ENCODE assay signal across 8 mouse cellular contexts in the genomic region with DNA sequence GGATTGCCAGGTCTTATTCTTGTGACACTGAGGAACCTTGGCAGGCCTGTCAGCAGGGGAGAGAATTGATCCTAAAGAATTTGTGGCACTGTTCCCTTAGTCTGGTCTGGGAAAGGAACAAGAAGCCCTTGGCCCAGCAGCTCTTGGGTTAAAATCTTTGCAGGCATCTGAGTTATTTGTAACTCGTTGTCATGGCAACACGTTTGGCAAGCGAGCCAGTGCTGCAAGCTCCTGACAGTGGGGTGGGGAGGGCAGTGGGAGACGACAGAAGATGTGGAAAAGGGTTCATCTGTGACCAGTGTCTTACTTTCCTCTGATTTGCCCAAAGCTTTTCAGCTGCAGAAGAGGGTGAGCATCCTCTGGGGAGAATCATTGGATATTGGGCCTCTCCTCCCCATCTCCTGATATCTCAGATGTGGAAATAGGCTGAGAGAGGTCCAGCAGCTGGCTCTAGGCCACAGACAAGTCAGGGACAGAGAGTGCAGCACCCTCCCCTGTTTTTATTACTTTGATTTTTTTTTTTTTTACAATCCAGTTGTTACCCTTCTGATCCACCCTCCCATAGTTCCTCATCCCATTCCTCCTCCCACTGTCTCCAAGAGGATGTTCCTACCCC.
A peak's percentile ranks its signal among the peaks of the same experiment; 100 is the strongest.
DNase-seq lines count a peak whose midpoint lies in the region; ATAC-seq lines count a peak whose summit lies in the region.
"Not testable (repeated sequence)": the region's sequence is repeated elsewhere in the genome, so short reads cannot be mapped to it uniquely, and the experiment has no call there.

No protein-coding gene starts in this region.

- H3K9ac ChIP-seq in hindbrain, embryonic 11.5 days (ENCODE audit: low read depth, low read length); limb, embryonic 11.5 days (ENCODE audit: low read length); midbrain, embryonic 15.5 days: not testable (repeated sequence)

- 23% methylated on average over 4 of the region's 4 CpGs for WGBS in hindbrain, embryonic 11.5 days
- 18% methylated on average over 4 of the region's 4 CpGs for WGBS in limb, embryonic 11.5 days
- 24% methylated on average over 4 of the region's 4 CpGs for WGBS in midbrain, embryonic 15.5 days

- H3K4me2 ChIP-seq in hindbrain, embryonic 11.5 days (replicated peaks; ENCODE audit: low read depth, low read length); limb, embryonic 11.5 days (ENCODE audit: low read depth, severe bottlenecking); midbrain, embryonic 15.5 days: not testable (repeated sequence)

- H3K27me3 ChIP-seq in hindbrain, embryonic 11.5 days (ENCODE audit: control insufficient read depth, insufficient read depth, low read length); limb, embryonic 11.5 days (ENCODE audit: control insufficient read depth, insufficient read depth, low read length); midbrain, embryonic 15.5 days (replicated peaks): not testable (repeated sequence)

- not testable (repeated sequence) for H3K4me3 ChIP-seq in hindbrain, embryonic 11.5 days (ENCODE audit: low read depth, low read length); limb, embryonic 11.5 days (ENCODE audit: low read depth, low read length); midbrain, embryonic 15.5 days

- not testable (repeated sequence) for H3K27ac ChIP-seq in hindbrain, embryonic 11.5 days (ENCODE audit: low read depth, low read length); limb, embryonic 11.5 days (replicated peaks; ENCODE audit: low read depth, low read length)
- peak overlapping the region; percentile 72 for H3K27ac ChIP-seq in midbrain, embryonic 15.5 days

- H3K9me3 ChIP-seq in hindbrain, embryonic 11.5 days (ENCODE audit: control insufficient read depth, low read length); limb, embryonic 11.5 days (ENCODE audit: control insufficient read depth, low read length); midbrain, embryonic 15.5 days: not testable (repeated sequence)

- not testable (repeated sequence) for H3K4me1 ChIP-seq in hindbrain, embryonic 11.5 days (replicated peaks; ENCODE audit: control insufficient read depth, insufficient read depth, low read length); limb, embryonic 11.5 days (ENCODE audit: control insufficient read depth, insufficient read depth, low read length)
- 0 out of 2 replicates have a peak, but pooled peaks cover 11% of the 10 kb centered on the region for H3K4me1 ChIP-seq in midbrain, embryonic 15.5 days

- ATAC-seq in hindbrain, embryonic 11.5 days (ENCODE audit: low FRiP score), result peak; percentile 43; the same call in 1 of the 2 replicates
- not testable (repeated sequence) for ATAC-seq in limb, embryonic 11.5 days (ENCODE audit: insufficient number of reproducible peaks, low FRiP score, low TSS enrichment, low read depth)
- peak; percentile 97 for ATAC-seq in midbrain, embryonic 15.5 days (replicated peaks)

- peak; percentile 29 for DNase-seq in NIH3T3 (ENCODE audit: low read depth)
- DNase-seq in embryo, embryonic 10.5 days (ENCODE audit: low spot score), result peak; percentile 61
- DNase-seq in frontal cortex, postnatal 10 days (ENCODE audit: low spot score in 2 of 2), result peak; percentile 52 to 75
- DNase-seq in hindbrain, embryonic 11.5 days (ENCODE audit: low spot score), result peak; percentile 41
- peak; percentile 16 for DNase-seq in layer of hippocampus, adult 9-10 months (ENCODE audit: low spot score)
- peak; percentile 20 for DNase-seq in limb, embryonic 11.5 days (ENCODE audit: low spot score)
- DNase-seq in right cerebral cortex, postnatal 10 days (ENCODE audit: low spot score in 2 of 2), result peak; percentile 85 to 90

- not testable (repeated sequence) for H3K36me3 ChIP-seq in hindbrain, embryonic 11.5 days (ENCODE audit: control insufficient read depth, insufficient read depth, low read length); limb, embryonic 11.5 days (ENCODE audit: control insufficient read depth, insufficient read depth, low read length); midbrain, embryonic 15.5 days (replicated peaks)

Comparison
In these comparisons a context has a peak if more than half of its experiments do, and no peak if none do; other contexts are left out.
1. DNase-seq: peak in every context shown above with its lines; median percentile 88 in right cerebral cortex, postnatal 10 days; 64 in frontal cortex, postnatal 10 days; 61 in embryo, embryonic 10.5 days; 41 in hindbrain, embryonic 11.5 days; 29 in NIH3T3; 20 in limb, embryonic 11.5 days; 16 in layer of hippocampus, adult 9-10 months.